Mouse (Mus musculus): ENCODE measurements around the gene Zfp553.

DNA sequence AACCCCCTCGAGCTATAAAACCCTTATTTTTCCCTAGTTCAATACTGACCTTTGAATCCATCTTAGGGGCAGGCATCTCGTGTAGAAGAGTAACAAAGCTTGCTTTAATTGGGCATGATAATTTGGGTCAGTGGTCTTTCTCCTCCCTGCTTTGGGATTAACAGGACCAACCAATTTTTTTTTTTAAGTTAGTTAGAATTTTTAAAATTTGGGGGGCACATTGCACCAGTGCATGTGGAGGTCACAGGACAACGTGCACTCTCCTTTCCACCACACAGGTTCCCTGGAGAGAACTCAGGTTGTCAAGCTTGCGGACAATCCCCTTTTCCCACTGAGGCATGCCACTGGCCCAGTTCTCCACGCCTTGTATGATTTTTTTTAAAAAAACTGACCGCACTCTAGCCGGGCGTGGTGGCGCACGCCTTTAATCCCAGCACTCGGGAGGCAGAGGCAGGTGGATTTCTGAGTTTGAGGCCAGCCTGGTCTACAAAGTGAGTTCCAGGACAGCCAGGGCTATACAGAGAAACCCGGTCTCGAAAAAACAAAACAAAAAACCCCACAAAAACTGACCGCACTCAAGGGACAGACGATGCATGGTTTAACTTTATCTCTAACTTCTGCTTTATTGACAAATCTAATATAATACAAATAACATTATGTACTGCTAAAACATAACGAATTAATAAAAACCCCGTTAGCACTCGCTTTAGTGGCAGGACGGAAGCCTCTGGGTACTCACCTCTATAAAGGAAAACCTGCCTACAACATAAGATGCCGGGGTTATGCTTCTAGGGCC is 837 bp upstream of the Zfp553 start:
- no peak for TF ChIP-seq CTCF (IDR thresholded peaks at IDR 0.05; ENCODE audit: insufficient read depth, low read length)
- no peak for TF ChIP-seq POLR2A (IDR thresholded peaks at IDR 0.05; ENCODE audit: borderline replicate concordance, extremely low read depth, low read depth, low read length)

Measured in lung, adult 2 months (tissue).